Mouse (Mus musculus) thymus, postnatal 10 days (tissue): ENCODE measurements around the gene Med27.

Experiments used
- DNase-seq, 2 experiments: peaks; one replicate each; pipeline ENCODE4 v3.0.0; 2021; ENCODE audit warnings: low spot score in 2 of 2

The Med27 gene

GRCm38 (mm10) chr2:29468517-29468936 lies 121.9 kb downstream of the Med27 start:
- DNase-seq: no peak

DNA sequence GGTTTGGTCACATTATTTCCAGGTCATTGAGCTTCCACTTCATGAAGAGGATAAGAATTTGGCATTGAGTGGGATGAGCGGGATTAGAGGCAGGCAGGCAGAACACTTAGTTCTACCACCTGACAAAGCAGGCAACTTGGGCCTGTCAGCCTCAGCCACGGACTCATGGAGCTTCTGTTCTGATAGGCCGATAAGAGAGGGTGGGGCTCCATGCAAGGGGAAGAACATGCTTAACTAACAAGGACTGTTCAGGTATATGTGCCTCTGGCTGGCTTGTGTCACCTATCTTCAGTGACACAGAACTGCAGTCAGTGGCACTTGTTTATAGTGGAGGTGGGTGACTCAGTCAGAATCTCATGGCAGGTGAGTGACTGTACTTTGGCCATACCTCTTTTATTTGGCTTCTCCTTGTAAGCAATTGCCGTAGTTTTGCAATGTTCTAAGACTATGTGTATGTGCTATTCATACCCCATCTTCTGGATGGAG lies 126.4 kb downstream of the Med27 start:
- DNase-seq: no peak

GRCm38 (mm10) chr2:29473907-29474306 lies 127.3 kb downstream of the Med27 start:
- DNase-seq: no peak

- no peak for DNase-seq
Measured at GRCm38 (mm10) chr2:29476702-29477101, 130.1 kb downstream of the Med27 start.

GRCm38 (mm10) chr2:29481856-29482255 lies 135.2 kb downstream of the Med27 start:
- no peak for DNase-seq

DNA sequence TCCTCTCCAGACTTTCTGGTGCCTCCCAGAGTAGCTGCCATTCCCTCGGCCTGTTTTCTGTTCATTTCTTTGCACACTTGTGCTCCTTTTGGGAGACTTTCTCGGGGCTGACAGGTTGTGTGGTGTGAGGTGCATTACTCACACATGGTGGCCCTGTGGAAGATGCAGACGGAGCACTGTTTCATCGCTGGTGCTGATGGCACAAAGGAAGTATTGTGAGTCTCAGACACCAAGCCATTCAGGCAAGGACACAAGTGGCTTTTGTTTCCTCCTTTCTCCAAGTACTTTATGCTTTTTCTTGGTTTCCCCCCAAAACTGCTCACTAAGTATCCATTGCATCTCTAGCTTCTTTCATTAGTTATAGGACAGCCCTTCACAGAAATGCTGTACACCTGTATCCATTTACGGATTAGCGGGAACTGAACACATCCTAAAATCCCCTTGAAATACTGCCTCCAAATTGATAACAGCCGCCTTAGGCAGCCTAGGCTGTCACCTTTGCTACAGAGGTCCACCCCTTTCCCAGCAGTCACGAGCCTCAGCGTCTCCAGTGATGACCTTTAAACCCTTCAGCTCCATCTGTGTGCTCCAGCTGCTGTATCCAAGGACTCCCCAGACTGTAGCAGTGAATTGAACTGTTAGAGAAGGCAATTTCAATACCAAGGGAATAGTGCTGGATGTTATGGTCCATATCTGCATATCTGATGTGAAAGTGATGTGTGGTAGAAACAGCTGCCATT lies 136.5 kb downstream of the Med27 start:
- DNase-seq: no peak

DNA sequence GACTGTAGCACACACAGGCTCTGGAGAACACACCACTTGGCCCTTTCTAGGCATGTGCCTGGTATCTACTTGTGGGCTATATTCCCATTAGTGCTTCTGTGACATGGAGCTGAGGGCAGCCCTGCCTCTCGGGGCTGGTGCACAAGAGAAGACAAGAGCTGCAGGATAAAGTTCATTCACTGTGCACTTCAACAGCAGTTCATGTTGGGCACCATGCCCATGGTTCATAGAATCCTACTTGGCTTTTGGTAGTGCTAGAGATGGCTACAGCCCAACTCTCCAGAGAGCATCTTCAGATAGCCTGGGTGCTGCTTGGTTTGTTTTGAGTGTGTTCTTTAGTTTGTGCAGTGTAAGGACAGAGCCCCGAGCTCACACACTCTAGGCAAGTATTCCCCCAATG lies 138.9 kb downstream of the Med27 start:
- no peak for DNase-seq

DNA sequence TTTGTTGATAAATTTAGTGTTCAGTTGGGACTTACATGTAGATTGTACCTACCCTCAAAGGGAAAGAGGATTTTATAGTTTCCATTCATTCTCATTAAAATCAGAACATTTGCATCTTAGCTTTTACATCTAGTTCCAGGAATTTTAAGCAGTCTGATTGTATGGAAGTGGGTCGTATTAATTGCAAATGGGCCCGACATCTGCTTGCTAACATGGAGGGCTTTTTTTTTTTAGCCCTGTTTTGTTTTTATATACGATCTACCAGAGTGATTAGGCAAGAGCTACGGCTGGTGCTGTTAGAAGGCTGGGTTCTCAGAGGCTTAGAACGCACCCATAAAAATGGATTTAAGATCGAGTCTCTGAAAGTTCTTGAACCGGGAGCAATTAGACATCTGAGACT lies 139.9 kb downstream of the Med27 start:
- no peak for DNase-seq

DNA sequence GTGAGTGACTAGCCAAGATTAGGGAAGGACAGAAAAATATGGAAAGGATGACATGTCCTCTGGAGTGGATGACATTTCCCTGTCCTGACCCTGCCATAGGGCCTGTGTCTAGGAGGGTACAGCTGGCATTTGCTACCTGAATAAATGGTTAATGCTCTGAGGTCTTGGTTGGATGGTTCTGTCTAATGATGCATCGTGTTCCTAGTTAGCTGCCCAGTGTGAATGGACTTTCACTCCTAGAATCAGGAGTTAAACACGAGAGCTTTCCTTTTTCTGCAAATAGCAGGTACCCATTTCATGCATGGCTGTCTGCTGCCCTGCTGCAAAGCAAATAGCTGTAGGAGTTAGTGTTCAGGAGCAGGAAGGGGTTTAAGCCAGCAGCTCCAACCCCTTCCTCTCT lies 141.0 kb downstream of the Med27 start:
- no peak for DNase-seq

DNA sequence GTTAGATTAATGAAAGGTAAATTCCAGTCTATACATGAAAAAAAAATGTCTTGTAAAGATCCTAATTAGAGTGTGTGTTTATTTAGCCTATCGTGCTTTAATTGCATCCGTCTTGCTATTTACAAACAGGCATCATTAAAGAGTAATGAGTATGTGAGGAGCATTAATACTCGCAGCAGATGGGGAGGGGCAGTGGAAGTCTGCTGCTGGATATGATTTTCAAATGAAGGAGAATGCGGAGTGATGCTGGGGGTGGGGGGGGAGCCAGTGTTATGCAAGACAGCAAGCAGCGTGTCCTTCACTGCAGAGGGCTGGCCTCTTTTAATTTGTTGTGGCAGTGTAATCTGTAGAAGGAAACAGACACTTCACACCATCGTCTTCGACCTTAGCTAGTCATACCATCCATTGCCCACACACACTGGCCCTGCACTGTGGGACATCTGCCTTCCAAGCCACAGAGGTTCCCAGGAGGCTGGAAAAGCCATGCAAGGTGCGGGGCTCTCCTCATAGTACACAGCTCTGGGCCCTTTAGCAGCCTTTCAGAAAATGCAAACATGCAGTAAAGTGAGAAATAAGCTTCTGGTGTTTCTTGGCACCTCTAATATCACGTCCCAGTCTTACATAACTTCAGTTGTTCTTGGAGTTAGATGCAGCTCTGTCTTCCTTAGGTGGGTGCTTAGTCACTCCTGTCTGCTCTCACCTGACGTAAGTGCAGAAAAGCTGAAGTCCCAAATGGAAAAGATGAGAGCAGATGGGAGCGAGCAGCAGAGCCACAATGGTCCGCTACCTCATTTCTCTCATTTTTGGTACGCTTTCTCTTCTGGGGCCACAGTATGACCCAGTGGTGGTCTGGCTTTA lies 142.0 kb downstream of the Med27 start:
- no peak for DNase-seq

- DNase-seq: no peak
Measured at GRCm38 (mm10) chr2:29491656-29492055, 145.0 kb downstream of the Med27 start.

DNA sequence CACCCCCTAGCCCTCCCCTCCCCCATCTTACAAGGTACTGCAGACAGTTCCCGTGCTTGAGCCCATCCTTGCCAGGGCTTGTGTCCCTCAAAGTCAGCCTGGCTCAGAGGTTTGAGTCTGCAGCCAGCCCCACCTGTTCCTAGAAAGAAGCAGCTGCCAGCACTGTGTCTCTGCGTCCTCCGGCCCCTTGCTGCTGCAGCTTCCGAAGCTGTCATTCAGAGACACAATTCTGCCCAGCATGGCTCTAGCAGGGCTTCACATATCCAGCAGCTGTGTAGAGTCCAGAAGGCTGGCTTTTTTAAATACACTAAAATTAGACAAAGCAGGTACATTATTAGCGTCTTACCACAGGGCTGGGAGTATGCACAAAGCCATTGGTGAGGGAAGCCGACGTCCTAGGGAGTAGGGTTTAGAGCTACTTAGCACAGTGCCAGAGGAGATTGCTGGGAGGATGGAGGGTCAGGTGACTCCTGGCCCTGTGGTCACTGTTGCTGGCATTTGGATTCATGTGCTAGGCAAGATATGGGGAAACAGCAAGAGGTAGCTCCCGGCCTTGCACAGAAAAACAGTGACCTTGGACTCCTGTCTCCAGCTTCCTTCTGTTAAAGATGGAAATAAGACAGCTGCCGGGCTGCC lies 146.9 kb downstream of the Med27 start:
- no peak for DNase-seq

GRCm38 (mm10) chr2:29495271-29495670 lies 148.7 kb downstream of the Med27 start:
- no peak for DNase-seq

- no peak for DNase-seq
Measured at GRCm38 (mm10) chr2:29500601-29501350, 154.2 kb downstream of the Med27 start.

- DNase-seq: no peak
Measured at GRCm38 (mm10) chr2:29501381-29501780, 154.8 kb downstream of the Med27 start.

DNA sequence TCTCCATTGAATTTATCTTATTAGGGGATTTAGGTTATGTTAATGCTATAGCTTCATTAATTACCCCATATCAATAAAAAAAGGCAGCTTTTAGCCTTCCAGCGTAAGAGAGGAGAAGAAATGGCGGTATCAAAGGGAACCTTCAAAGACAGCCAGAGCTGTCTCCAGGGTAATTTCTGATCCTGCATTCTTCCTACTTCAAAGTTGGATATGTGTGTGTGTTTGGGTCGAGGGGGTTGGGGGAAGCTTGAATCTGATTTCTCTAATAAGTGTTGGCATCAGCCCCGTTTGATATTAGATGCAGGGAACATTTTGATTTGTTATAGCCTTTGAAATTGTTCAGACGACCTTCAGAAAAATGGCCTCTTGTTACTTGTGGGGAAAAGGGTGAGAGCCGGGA lies 158.2 kb downstream of the Med27 start:
- DNase-seq: no peak

- no peak for DNase-seq
Measured at GRCm38 (mm10) chr2:29506411-29506810, 159.8 kb downstream of the Med27 start.

DNA sequence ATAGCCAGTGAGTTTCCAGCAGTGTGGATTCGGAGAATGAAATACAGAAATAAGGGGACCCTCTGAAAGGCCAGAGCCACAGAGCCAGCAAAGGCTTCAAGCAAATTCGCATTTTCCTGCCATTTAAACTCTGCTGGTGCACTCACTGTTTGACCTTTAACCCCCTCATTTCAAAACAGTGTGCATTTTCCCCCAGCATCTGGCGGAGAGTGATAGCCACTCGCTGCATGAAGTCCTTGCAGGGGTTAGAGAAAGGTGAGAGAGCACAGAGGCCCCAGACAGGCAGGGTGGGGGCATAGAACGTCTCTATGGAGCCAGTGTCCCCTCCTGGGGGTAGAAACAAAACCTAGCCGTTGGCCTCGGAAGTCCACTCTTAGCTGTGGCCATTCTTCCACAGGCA lies 166.5 kb downstream of the Med27 start:
- no peak for DNase-seq

GRCm38 (mm10) chr2:29514836-29515235 lies 168.2 kb downstream of the Med27 start:
- no peak for DNase-seq

- no peak for DNase-seq
Measured at GRCm38 (mm10) chr2:29515831-29516447, 169.3 kb downstream of the Med27 start.

DNA sequence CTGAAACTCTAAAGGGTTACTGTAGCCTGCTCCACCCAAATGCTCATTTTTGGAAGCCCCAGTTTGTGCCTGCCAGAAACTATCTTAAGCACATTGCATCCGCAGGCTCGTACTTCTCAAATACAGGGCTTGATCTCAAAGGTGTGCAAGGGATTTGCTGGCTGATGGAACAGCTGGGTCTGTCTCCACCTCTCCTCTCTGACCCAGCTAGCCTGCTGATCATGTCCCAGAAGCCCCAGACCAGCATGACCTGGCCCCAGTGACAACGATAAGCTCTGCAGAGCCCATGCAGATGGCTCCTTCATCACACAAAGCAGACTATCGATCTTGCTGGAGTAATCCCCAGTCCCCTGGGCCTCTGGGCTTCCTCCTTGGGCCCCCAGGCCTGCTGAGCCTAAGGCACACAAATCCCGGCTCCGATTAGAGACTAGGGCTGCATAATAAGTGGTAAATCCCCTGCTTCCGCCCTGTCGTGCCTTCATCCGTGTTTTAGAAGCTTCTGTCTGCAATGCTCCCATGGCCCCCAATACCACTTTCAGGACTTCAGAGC lies 170.1 kb downstream of the Med27 start:
- no peak for DNase-seq
